Mouse (Mus musculus) forebrain, embryonic 12.5 days (tissue): Measurements from ENCODE around the gene Fgb. TPM values are rescaled to one million over a fixed set of nuclear protein-coding genes. Genes with fewer than 3 reads are reported as not detected.

Experiments
- ATAC-seq: fragments of 200-750 bp; cut with Nextera tagmentation; 2 replicates; pipeline ENCODE4 v1.8.0; 2017; ENCODE audit warnings: moderate TSS enrichment; ENCODE audit not compliant: low FRiP score
- H3K27ac ChIP-seq: fragments of 300-500 bp; sonication (generic); 2 replicates; pipeline ENCODE4 v1.5.1; 2016; ENCODE audit warnings: mild to moderate bottlenecking
- H3K27me3 ChIP-seq: fragments of 300-500 bp; sonication (generic); 2 replicates; pipeline ENCODE4 v1.6.1; 2016; ENCODE audit warnings: mild to moderate bottlenecking
- H3K36me3 ChIP-seq: fragments of 300-500 bp; sonication (generic); replicated peaks from 2 replicates; pipeline ENCODE4 v1.6.1; 2016; ENCODE audit warnings: mild to moderate bottlenecking
- H3K4me1 ChIP-seq: fragments of 300-500 bp; sonication (generic); 2 replicates; pipeline ENCODE4 v1.6.1; 2016
- H3K4me2 ChIP-seq: fragments of 300-500 bp; sonication (generic); 2 replicates; pipeline ENCODE4 v1.6.1; 2016; ENCODE audit warnings: mild to moderate bottlenecking, moderate library complexity
- H3K4me3 ChIP-seq: fragments of 300-500 bp; sonication (generic); replicated peaks from 2 replicates; pipeline ENCODE4 v1.5.1; 2016; ENCODE audit warnings: mild to moderate bottlenecking
- H3K9ac ChIP-seq: fragments of 300-500 bp; sonication (generic); 2 replicates; pipeline ENCODE4 v1.6.1; 2016; ENCODE audit warnings: mild to moderate bottlenecking
- H3K9me3 ChIP-seq: fragments of 300-500 bp; sonication (generic); 2 replicates; pipeline ENCODE4 v1.6.1; 2016
- WGBS: fragments of 180-500 bp; shearing (Covaris S2); methylation state at CpG from one replicate; pipeline ENCODE4 v1.1.7; 2016; 5-methylcytosine and 5-hydroxymethylcytosine counted together
- polyA plus RNA-seq: library from polyadenylated mRNA; unstranded; fragments of >200 nt; fragmentation: Nextera tagmentation; extraction: Ambion mirVana; gene quantifications from 2 replicates; pipeline ENCODE4 v1.2.1, GENCODE M21; 2016

Fgb gene
- polyA plus RNA-seq, 1 experiment from 2014 or later = not detected

DNA sequence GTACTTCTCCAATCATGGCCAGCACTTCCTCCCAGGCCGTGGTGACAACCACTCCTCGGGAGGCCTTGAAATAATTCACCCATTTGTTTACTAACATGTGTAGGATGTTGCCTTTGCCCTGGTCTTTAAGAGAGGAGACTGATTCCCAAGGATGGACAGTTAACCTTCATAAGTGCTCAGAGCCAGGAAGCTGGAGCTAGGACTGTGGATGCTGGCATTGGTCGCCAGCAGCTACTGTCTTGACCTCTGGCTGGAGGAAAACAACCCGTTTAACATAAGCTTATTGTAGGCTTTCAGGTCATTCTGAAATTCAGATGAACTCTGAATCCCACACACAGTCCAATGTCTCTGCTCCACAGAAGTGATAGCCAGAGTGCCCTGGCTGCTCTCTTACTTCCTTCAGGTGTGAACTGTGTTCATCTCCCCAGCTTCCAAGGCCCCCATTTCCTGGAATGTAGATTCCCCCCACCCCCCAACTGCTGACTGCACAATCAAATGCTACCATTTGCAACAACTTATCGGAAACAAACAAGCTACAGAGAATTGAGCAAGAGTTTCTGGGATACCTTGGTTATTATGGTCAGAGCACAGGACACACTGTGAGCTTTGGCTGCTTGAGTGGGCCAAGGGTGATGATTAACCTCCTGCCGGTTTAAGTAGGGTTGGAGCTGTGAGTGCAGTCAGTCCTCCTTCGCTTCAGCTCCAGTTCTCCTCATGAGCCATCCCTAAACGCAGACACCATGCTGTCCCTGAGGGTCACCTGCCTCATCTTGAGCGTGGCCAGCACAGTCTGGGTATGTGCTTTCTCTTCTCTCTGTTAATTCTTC is 24.0 kb downstream of the Fgb start, which contains the start of gene Fga:
TSS of gene Fga (plus strand) at position 602 of the 827 bp plus-strand sequence.
- Histone ChIP-seq H3K27me3 (no peaks in the 10 kb centered on the region), H3K4me2 (no peak within 1 kb of the TSS), H3K27ac (no peak within 1 kb of the TSS), H3K9me3 (no peaks in the 10 kb centered on the region), H3K9ac (no peak within 1 kb of the TSS), H3K36me3 (no peaks in the 10 kb centered on the region), H3K4me1 (no peaks in the 10 kb centered on the region), H3K4me3 (no peak within 1 kb of the TSS)
- ATAC-seq = no peak
- WGBS = 81% methylated on average over 9 of the region's 9 CpGs

GRCm38 (mm10) chr3:83025036-83025435 is 24.6 kb downstream of the Fgb start:
- 67% methylated on average over 6 of the region's 6 CpGs for WGBS
- ATAC-seq = no peak
- no peaks in the 10 kb centered on the region for H3K4me1 ChIP-seq

GRCm38 (mm10) chr3:83021176-83021575 is 28.5 kb downstream of the Fgb start:
- Histone ChIP-seq H3K36me3 (no peaks in the 10 kb centered on the region), H3K27ac (no peak overlapping the region), H3K4me1 (no peaks in the 10 kb centered on the region), H3K27me3 (no peaks in the 10 kb centered on the region), H3K9ac (no peak overlapping the region), H3K4me2 (no peak overlapping the region), H3K4me3 (no peak overlapping the region), H3K9me3 (no peaks in the 10 kb centered on the region)
- ATAC-seq = no peak
- WGBS = 93% methylated on average over 5 of the region's 5 CpGs

More at GRCm38 (mm10) chr3:83025036-83025435, 24.6 kb downstream of the Fgb start:
- Histone ChIP-seq H3K27me3 (no peaks in the 10 kb centered on the region), H3K27ac (no peak overlapping the region), H3K4me2 (no peak overlapping the region), H3K9me3 (no peaks in the 10 kb centered on the region), H3K4me3 (no peak overlapping the region), H3K36me3 (no peaks in the 10 kb centered on the region), H3K9ac (no peak overlapping the region)

DNA sequence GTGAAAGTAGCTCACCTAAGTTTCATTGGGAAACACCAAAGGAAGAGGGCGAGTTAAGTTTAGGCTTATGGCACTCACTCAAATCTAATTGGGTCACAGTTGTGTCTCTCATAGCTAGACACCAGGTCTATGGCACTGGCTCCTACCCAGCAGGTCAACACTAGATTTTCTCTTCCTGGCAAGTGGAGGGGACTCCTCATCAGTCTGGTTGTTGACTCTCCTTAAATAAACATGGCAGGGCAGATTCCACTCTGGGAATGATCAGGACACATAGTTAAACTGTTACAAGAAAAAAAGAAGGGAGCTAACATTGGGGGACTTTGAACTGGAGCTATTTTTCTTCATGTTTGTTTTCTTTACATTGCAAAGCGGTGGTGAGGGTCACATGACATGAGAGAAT is 29.3 kb downstream of the Fgb start:
- WGBS = 84% methylated on average over 2 of the region's 2 CpGs
- H3K4me1 ChIP-seq = no peaks in the 10 kb centered on the region
- ATAC-seq = no peak
- no peaks in the 10 kb centered on the region for H3K36me3 ChIP-seq
- H3K9ac ChIP-seq = no peak overlapping the region
- no peaks in the 10 kb centered on the region for H3K27me3 ChIP-seq
- H3K27ac ChIP-seq = no peak overlapping the region
- H3K4me2 ChIP-seq = no peak overlapping the region
- no peaks in the 10 kb centered on the region for H3K9me3 ChIP-seq
- no peak overlapping the region for H3K4me3 ChIP-seq

- Histone ChIP-seq H3K9ac (no peak overlapping the region), H3K27ac (no peak overlapping the region), H3K4me1 (no peaks in the 10 kb centered on the region), H3K9me3 (no peaks in the 10 kb centered on the region), H3K27me3 (no peaks in the 10 kb centered on the region; the same call in 1 of the 2 replicates), H3K36me3 (no peaks in the 10 kb centered on the region), H3K4me2 (no peak overlapping the region), H3K4me3 (no peak overlapping the region)
- 86% methylated on average over 1 of the region's 1 CpGs for WGBS
- no peak for ATAC-seq
These were observed 33.4 kb downstream of the Fgb start for GRCm38 (mm10) chr3:83016236-83016635.

GRCm38 (mm10) chr3:83013951-83014350 is 35.7 kb downstream of the Fgb start:
- Histone ChIP-seq H3K36me3 (no peaks in the 10 kb centered on the region), H3K4me3 (no peak overlapping the region), H3K4me2 (no peak overlapping the region), H3K9ac (no peak overlapping the region), H3K9me3 (no peaks in the 10 kb centered on the region), H3K27ac (no peak overlapping the region), H3K4me1 (no peaks in the 10 kb centered on the region), H3K27me3 (no peaks in the 10 kb centered on the region; the same call in 1 of the 2 replicates)
- no peak for ATAC-seq
- 89% methylated on average over 10 of the region's 10 CpGs for WGBS

- H3K4me2 ChIP-seq = no peak overlapping the region
- no peak overlapping the region for H3K9ac ChIP-seq
- H3K36me3 ChIP-seq = no peaks in the 10 kb centered on the region
- H3K27me3 ChIP-seq = no peaks in the 10 kb centered on the region; the same call in 1 of the 2 replicates
- WGBS = 93% methylated on average over 19 of the region's 19 CpGs
- no peaks in the 10 kb centered on the region for H3K4me1 ChIP-seq
- no peak for ATAC-seq
- no peak overlapping the region for H3K27ac ChIP-seq
- no peak overlapping the region for H3K4me3 ChIP-seq
- no peaks in the 10 kb centered on the region for H3K9me3 ChIP-seq
These were observed 37.0 kb downstream of the Fgb start for GRCm38 (mm10) chr3:83012636-83013035.

DNA sequence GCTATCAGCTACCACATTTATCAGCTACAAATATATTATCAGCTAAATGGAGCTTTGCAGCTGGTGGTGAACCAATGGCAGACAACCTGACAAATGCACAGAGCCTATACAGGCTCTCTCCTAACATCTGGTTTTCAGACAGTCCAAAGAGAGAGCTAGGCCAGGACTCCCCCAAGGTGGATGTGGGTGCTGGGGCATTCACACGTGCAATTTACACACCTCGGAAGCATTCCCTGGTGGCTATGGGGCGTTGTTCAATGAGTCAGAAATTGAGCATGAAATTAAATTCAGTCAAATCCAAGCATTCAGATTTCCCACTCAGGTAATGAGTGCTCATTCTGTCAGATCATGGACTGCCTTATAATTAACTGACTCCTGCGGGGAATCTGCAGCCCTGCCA is 38.1 kb downstream of the Fgb start:
- Histone ChIP-seq H3K4me3 (no peak overlapping the region), H3K27ac (no peak overlapping the region), H3K9me3 (no peaks in the 10 kb centered on the region), H3K27me3 (no peaks in the 10 kb centered on the region; the same call in 1 of the 2 replicates), H3K36me3 (no peaks in the 10 kb centered on the region), H3K4me1 (no peaks in the 10 kb centered on the region), H3K4me2 (no peak overlapping the region), H3K9ac (no peak overlapping the region)
- ATAC-seq = no peak
- WGBS = 77% methylated on average over 4 of the region's 4 CpGs

DNA sequence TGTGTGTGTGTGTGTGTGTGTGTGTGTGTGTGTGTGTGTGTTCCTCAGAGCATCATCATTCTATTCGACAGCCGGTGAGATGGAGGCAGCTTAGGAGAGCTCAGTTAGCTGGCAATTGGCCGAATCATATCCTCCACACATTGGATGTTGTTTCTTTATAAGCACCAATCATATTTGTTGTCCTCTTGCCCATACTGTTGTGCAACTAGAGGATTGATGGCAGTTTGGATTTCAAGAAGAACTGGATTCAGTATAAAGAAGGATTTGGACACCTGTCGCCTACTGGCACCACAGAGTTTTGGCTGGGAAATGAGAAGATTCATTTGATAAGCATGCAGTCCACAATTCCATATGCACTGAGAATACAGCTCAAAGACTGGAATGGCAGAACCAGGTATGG is 38.5 kb downstream of the Fgb start:
- no peak for ATAC-seq
- no peaks in the 10 kb centered on the region for H3K4me1 ChIP-seq
- WGBS = 83% methylated on average over 4 of the region's 4 CpGs
- no peaks in the 10 kb centered on the region for H3K9me3 ChIP-seq
- H3K4me2 ChIP-seq = no peak overlapping the region
- H3K27ac ChIP-seq = no peak overlapping the region
- H3K9ac ChIP-seq = no peak overlapping the region
- H3K4me3 ChIP-seq = no peak overlapping the region
- no peaks in the 10 kb centered on the region for H3K36me3 ChIP-seq
- no peaks in the 10 kb centered on the region; the same call in 1 of the 2 replicates for H3K27me3 ChIP-seq

GRCm38 (mm10) chr3:83010291-83010690 is 39.4 kb downstream of the Fgb start:
- H3K27ac ChIP-seq = no peak overlapping the region
- H3K4me2 ChIP-seq = no peak overlapping the region
- H3K27me3 ChIP-seq = no peaks in the 10 kb centered on the region; the same call in 1 of the 2 replicates
- 81% methylated on average over 11 of the region's 11 CpGs for WGBS
- H3K36me3 ChIP-seq = no peaks in the 10 kb centered on the region
- H3K4me1 ChIP-seq = no peaks in the 10 kb centered on the region
- ATAC-seq = no peak
- no peaks in the 10 kb centered on the region for H3K9me3 ChIP-seq
- H3K9ac ChIP-seq = no peak overlapping the region
- H3K4me3 ChIP-seq = no peak overlapping the region

DNA sequence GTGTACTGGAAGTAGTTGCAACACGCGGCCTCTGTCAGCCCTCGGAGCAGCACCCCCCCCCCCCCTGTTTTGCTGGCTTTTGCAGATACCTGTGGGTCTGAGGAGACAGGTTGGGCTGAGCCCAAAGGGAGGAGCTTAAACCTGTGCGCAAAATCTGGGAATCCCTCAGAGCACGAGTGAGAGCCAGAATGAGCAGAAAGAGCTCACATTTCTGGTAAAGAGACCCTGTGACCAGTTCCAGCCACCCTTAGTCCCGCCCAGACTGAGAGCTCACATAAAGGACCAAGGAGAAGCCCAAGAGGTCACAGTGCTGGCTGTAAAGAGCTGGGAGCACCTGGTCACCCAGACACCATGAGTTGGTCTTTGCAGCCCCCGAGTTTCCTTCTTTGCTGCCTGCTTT is 42.1 kb downstream of the Fgb start, which contains the start of gene Fgg:
TSS of gene Fgg (plus strand) at position 168 of the 400 bp plus-strand sequence.
- ATAC-seq = no peak
- 49% methylated on average over 7 of the region's 7 CpGs for WGBS
- H3K4me3 ChIP-seq = no peak within 1 kb of the TSS

GRCm38 (mm10) chr3:83004801-83005200 is 44.9 kb downstream of the Fgb start:
- ATAC-seq = no peak
- H3K9me3 ChIP-seq = no peaks in the 10 kb centered on the region
- no peaks in the 10 kb centered on the region for H3K27me3 ChIP-seq
- 95% methylated on average over 7 of the region's 7 CpGs for WGBS
- H3K36me3 ChIP-seq = no peaks in the 10 kb centered on the region
- H3K4me3 ChIP-seq = no peak overlapping the region
- no peaks in the 10 kb centered on the region for H3K4me1 ChIP-seq
- no peak overlapping the region for H3K9ac ChIP-seq
- H3K27ac ChIP-seq = no peak overlapping the region
- no peak overlapping the region for H3K4me2 ChIP-seq

More for the DNA sequence above, 42.1 kb downstream of the Fgb start, which contains the start of gene Fgg:
- no peak within 1 kb of the TSS for H3K9ac ChIP-seq
- H3K9me3 ChIP-seq = no peaks in the 10 kb centered on the region
- no peaks in the 10 kb centered on the region for H3K36me3 ChIP-seq
- H3K27me3 ChIP-seq = no peaks in the 10 kb centered on the region; the same call in 1 of the 2 replicates
- H3K27ac ChIP-seq = no peak within 1 kb of the TSS
- no peak within 1 kb of the TSS for H3K4me2 ChIP-seq
- H3K4me1 ChIP-seq = no peaks in the 10 kb centered on the region

DNA sequence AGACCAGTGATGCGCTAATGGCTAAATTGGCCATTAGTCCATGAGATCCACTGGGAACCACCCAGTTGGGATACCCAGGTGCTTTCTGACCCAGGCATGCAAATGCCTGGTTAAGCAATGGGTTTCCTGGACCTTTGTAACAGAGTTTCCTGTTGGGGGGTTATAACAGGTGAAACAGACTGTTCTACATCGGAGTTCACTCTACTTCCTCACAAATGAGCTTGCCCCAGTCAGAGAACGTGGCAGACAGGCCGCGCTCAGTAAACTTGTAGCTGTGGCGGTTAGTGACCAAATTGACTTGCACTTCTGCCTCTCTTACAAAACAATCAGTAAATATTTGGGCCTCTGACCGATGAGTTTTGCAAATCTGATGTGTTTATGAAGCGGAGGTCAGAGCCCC is 46.6 kb downstream of the Fgb start:
- Histone ChIP-seq H3K4me1 (peaks cover 4% of the 10 kb centered on the region; the same call in 1 of the 2 replicates), H3K36me3 (no peaks in the 10 kb centered on the region), H3K4me2 (no peak overlapping the region), H3K27me3 (0 out of 2 replicates have a peak, but pooled peaks cover 3% of the 10 kb centered on the region), H3K27ac (no peak overlapping the region), H3K9ac (no peak overlapping the region), H3K9me3 (no peaks in the 10 kb centered on the region), H3K4me3 (no peak overlapping the region)
- WGBS = 88% methylated on average over 8 of the region's 8 CpGs
- ATAC-seq = no peak
